Mouse (Mus musculus) heart, postnatal 36 days (tissue): ENCODE results near the gene Klc2. TPM values are rescaled to one million over a fixed set of nuclear protein-coding genes. Genes with fewer than 3 reads are reported as not detected.
"Not testable (repeated sequence)": the region's sequence is repeated elsewhere in the genome, so short reads cannot be mapped to it uniquely, and the experiment has no call there.

Source experiments
- DNase-seq, 2 experiments: peaks; one replicate each; pipeline ENCODE4 v3.0.0; 2021 to 2022
- intact Hi-C: fragments of 180-260 bp; cut with DNase I; formaldehyde crosslinking; loops from one replicate; pipeline ENCODE4 v1.15.1; 2025
- total RNA-seq, 2 experiments: library from RNA; stranded (reverse); gene quantifications; 2 replicates each; pipeline ENCODE4 v1.2.3; 2021

The Klc2 gene
- total RNA-seq, 2 experiments from 2014 or later = 47.3 to 49.7 TPM

DNA sequence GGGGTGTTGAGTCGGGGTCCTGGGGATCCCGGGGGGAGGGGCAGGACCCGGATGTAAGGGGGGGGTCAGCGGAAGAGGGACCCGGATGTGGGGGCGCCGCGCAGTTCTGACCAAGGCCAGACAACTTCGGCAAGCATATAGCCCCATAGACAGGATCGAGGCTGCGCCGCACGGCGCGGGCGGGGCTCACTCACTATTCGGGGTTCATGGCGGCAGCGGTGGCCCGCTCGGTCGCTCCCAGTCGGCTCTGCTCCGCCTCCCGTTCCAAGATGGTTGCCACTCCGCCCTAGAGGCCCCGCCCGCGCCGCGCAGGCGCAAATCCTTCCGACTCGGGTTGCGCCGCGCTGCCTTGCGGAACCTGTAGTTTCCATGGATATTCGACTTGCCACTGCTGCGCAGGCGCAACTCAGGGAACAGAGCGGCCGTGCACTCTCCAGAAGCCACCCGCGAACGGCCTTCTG is 11.6 kb downstream of the Klc2 start, which contains the start of gene Rab1b:
Gene Rab1b, minus strand, starts transcription at position 342 of the 461 bp plus-strand sequence.
- intact Hi-C loops = loop anchor here (1.0 kb wide), 1 partner anchor 11 kb away; no protein-coding TSS in a partner anchor
- DNase-seq = peak; percentile 97 to 99

DNA sequence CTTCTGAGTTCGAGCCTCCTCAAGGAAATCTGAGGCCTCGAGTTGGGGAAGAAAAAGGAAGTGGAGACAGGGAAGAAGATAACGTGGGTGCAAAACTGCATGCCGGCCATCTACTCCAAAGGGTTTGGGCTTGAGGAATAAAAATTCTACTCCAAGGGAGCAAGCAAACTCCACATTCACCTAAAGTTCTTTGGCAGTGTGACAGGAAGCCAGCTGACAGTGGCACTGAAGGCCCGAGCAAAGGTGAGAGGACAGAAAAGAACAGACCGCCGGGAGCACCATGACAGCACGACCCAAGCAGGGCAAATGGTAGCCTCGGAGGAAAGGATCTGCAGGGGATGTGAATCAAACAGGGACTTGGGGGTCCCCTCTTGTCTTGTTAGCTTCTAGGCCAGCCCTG is 12.3 kb downstream of the Klc2 start:
- DNase-seq = peak; percentile 34 to 35
- intact Hi-C loops = no loop called here

DNA sequence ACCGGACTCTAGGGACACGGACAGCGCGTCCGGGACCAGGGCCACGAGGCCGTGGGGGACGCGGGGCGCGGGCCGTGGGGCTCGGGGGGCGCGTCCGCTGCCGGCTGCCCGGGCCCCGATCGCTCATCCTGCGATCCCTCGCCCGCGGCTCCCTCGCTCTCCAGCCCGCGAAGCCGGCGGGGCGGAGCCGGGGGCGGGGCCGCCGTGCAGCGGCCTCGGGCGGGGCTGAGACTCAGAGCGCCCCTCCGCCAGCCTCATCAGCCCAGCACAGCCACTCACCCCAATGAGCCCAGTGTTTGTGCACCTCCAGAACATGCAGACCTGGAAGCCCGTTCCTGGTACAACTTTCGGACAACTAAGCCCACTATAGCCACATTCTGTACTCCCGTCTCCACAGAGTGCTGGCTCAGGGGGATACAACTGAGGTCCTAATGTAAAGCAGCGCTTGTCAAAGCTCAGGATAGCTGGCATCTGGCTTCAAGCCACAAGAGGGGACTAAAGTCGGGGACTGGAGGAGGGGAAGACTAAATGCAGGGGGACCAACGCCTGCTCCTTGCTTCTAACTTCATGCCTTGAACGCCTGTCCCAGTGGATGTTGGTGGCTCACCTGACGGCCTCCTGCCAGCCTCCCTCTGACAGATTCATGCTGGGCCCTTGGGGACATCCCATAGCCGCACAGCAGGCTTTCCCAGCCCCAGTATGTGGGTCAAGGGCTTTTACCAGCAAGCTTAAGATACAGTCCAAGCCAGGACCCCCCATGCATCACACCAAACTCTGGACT is 19.8 kb downstream of the Klc2 start, which contains the start of gene Cnih2:
Gene Cnih2, minus strand, starts transcription at position 159 of the 781 bp plus-strand sequence.
- intact Hi-C loops = no loop called here
- DNase-seq = peak; percentile 60 to 62

DNA sequence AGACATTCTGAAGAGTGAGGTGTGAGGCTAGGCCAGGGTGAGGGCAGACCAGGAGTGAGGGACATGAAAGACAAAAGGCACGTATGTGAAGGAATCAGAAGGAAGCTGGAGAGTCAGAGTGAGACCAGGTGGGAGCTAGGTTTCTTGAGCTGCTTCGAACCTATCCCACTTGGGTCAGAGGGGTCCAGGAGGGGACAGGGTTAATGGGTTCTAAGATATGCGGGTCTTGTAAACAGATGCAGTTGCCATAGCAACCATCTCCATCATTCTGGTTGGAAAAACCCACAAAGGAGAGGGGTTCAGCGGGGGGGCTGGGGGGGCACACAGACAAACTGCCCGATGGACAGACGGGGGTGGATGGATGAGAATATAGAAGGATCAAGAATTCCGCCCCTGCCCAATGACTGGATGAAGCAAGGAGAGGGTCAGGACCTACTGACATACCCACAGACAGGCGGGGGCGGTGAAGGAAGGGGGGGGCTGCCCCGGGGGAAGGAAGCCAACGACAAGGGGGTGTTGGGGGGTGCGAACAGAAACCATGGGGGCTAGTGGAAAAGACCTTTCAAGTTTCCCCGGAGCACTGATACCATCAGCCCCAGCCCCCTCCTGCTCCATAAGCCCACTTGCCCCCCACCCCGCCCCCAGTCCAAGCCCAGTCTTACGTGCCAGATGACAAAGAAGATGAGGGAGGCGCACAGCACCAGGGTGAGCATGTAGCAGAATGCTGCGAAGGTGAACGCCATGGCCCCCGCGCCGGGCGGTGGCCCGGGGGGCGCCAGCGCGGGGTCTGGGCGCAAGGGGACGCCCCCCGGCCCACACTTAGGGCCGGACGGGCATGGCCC is 20.6 kb downstream of the Klc2 start:
- no peak for DNase-seq
- intact Hi-C loops = no loop called here

DNA sequence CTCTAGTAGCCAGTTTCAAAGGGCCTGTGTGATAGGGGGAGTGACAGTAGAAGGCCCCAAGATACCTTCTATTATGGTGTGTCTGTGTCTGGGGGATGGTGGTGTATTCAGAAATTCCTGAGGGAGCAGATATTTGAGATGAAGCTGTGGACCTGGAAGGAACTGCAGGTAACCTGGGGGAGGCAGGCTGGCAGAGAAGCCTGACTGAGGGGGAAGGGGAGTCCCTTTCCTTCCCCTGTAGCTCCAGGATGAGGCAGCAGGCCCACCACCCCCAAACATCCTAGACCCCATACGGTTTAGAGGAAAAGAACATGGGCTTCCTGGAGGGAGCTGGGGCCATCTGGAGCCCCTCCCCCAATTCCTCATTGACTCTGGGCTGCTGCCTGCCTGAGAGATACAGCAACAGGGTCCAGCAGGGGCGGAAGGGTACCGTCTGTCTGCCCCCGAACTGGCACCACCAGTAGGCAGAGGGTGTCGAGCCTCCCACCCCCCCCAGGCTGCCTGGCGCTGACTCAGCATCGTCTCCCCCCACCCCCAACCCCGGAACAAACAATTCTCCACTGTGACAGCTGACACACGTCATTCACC is 22.4 kb downstream of the Klc2 start:
- intact Hi-C loops = loop anchor here (2.0 kb wide), 1 partner anchor 43 kb away; no protein-coding TSS in a partner anchor
- DNase-seq = no peak

DNA sequence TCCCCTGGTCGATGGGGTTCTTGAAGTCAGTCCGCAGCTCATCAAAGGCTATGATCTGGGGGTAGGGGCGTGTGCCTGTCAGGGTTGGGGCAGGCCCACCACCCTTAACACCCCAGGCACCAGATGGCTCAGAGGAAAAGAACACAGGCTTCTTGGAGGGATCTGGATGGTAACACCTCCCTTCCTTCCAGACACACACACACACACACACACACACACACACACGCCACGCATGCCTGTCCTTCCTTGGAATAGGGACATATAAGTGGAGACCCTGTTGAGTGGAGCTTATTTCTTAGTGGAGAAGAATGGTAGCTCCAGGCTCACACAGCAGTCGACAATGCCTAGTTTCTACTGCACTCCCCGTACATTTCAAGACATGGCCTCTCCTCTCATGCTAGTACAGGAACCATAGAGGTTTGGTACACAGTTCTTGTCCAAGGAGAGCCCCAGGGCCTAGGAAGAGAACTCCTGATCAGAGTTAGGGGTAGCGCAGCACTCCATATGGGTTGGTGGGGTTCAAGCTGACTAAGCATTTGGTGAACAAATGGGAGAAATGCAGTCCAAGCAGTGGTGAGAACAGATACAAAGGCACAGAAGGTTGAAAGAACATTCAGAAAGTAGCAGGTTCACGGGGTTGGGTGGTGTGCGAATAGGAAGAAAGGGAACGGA is 23.5 kb downstream of the Klc2 start:
- no peak for DNase-seq
- intact Hi-C loops = loop anchor here (2.0 kb wide), 1 partner anchor 44 kb away; no protein-coding TSS in a partner anchor

DNA sequence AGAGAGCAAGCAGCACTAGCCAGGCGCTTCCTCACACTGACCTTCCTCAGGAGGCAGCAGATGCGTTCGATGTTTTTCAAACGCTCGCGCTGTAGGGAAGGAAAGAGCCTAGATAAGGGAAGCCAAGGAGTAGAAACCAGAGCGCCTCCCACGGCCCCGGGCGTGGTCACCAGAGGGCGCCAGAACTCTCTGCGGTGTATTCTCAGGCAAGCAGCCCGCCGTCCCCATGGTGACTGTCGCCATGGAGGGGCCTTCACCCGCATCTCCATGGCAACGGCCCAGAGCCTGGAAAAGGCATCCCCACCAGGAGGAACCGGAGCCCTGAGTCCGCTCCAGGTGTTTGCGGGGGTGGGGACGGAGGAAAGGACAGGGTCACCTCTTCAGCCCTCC is 24.1 kb downstream of the Klc2 start:
- intact Hi-C loops = loop anchor here (2.0 kb wide), 1 partner anchor 45 kb away; no protein-coding TSS in a partner anchor
- DNase-seq = peak; percentile 84 to 91

DNA sequence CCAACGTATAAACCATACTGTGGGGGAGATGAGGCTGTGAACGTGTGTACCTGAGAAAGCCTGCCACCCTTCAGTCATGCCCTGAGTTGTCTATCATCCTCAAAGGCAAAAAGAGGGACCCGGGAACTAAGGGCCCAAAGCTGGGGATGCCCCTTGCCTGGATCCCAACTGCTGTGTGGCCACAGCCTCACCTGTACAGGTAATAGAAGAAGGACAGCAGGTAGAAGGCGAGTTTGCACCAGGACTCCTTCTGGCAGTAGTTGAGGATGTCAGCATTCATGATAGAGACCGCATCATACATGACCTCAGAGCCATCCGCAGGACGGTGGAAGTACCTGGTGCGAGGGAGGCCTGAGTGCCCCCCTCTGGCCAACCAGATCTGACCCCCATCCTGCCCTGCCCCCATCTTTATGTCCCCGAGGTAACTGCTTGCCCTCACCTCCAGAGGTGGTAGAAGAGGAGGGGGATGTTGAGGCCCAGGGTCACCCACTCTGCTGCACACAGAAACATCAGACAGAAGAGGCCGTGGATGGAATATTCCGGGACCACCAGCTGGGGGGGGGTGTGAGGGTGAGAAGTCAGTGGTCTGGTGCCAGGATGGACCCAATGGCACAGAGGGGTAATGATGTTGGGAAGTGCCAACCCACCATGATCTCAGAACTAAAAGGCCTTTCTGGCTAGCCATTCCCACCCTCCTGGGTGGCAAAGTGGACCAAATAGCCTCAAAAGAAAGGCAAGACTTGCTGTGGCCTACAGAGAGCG is 24.7 kb downstream of the Klc2 start:
- intact Hi-C loops = loop anchor here (2.0 kb wide), 1 partner anchor 45 kb away; no protein-coding TSS in a partner anchor

DNA sequence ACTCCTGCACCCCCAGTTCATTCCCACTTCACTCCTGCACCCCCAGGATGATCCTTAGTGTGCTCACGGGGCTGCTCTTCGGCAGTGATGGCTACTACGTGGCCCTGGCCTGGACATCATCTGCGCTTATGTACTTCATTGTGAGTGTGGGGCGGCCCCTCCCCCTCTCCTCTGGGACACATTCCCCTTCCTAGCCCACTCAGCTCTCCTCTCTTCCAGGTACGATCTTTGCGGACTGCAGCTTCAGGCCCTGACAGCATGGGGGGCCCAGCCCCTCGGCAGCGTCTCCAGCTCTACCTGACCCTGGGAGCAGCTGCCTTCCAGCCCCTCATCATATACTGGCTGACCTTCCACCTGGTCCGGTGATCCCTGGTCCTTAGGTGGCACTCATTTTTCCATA is 26.3 kb downstream of the Klc2 start:
- no peak for DNase-seq
- intact Hi-C loops = no loop called here

More for the DNA sequence above, 24.7 kb downstream of the Klc2 start:
- DNase-seq = no peak

DNA sequence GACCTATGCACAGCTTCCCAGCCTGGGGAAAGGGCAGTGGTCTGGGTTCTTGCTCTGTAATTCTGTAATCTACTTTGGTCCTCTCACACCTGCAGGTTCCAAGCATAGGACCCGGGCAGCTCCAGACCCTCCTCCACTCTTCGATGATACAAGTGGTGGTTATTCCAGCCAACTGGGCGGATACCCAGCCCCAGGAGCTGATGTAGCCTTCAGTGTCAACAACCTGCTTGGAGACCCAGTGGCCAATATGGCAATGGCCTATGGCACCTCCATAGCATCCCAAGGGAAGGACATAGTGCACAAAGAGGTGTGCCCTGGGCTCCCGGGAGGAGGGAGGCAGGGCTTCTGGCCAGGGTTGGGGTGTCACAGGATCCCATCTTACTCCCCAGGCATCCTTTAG is 29.0 kb downstream of the Klc2 start:
- no peak for DNase-seq
- intact Hi-C loops = no loop called here

DNA sequence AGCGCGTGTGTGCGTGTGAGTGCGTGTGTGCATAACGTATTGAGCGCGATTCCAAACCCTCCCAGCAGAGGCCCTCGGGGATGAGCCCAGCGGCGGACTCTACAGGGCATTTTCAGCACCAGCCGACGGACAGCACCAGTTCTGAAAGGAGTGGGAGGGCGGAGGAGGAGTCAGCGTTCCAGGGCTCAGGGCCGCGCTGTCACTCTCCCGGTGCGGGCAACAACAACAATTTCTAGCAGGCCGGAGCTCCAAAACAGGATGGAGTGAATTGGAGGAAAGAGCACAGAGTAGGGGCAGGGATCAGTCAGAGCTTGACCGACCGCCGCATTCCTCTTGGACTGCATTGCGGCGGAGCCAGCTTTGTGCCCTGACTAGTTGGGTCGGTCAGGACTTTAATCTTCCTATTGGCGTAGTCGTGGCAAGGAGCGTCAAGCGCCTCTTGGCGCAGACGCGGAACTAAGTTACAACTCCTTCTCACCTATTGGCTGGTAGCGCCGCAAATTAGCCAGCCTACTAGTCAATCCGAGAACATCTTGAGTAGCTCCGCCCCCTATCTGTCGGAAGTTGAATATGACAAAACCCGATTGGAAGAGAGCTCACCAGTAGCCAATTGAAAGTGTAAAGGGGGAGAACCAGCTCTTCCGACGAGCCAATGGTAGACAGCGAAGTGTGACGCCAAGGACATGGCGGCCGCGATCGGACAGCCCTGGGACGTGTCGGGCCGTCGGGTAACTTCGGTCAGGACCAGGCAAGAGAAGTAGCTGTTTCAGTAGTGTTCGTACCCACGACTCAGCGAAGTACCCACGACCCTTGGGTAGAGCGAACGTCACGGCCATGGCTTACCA is 30.3 kb downstream of the Klc2 start, which contains the start of gene Yif1a:
Gene Yif1a, plus strand, starts transcription at position 655 of the 845 bp plus-strand sequence.
- intact Hi-C loops = no loop called here
- DNase-seq = peak; percentile 93 to 94

DNA sequence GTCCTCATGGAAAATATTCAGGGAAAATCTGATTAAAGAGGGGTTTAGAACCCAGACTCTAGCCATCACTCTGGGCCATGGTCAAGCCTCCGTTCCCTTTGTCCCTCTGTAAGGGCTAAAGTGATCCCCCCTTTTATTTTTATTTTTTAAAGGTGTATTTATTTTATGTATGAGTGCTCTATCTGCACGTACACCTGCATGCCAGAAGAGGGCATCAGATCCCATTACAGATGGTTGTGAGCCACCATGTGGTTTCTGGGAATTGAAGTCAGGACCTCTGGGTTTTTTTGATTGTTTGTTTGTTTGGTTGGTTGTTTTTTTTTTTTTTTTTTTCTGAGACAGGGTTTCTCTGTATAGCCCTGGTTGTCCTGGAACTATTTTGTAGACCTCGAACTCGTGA is 31.8 kb downstream of the Klc2 start:
- DNase-seq, intact Hi-C loops: not testable (repeated sequence)

DNA sequence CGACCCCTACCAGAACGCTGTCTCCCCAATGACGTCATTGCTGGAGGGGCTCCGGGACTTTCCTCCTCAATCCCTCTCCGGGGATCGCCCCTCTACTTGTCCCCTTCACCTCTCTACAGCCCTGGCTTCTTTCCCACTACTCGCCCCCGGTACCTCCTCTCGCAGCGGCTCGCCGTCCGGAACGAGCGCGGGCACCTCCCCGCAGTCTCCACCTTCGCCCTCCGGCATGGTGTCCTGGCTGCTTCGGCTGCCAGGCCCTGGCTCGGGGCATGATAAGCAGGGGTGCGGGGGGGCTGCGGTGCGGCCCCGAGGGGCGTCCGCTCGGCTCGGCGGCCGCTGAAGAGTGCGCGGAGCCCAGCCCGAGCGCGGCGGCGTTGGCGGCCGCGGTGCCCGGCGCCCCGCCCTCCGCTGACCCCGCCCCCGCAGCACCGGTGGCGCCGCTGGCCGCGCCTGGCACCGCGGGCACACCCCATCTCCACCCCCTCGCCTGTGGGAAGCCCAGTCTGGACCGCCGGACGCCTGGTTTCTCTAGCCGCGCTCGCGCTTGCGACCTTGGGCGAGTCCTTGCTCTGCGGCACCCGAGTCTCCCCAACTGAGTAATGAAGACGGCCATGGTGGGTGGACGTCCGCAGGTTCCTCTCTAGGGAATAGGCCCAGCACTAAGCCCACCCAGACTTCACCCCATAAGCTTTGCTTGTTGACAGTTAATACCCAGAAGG is 33.1 kb downstream of the Klc2 start, which contains the start of gene Tmem151a:
Gene Tmem151a, minus strand, starts transcription at position 387 of the 719 bp plus-strand sequence.
- no peak for DNase-seq
- intact Hi-C loops = no loop called here

DNA sequence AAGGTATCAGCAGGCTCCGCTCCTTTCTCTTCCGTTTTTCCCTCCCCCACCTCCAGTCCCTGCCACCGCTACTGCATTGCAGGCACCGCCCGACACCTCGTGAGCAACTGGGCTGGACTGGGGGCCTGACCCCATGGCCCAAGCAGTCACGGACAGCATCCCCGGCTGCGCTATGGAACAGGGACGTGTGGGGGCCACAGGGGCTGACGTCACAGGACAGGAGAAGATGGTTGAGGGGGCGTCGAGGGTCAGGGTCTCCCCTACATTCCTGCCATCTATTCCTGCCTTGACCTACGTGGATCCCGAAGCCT is 33.6 kb downstream of the Klc2 start:
- no peak for DNase-seq
- intact Hi-C loops = no loop called here

DNA sequence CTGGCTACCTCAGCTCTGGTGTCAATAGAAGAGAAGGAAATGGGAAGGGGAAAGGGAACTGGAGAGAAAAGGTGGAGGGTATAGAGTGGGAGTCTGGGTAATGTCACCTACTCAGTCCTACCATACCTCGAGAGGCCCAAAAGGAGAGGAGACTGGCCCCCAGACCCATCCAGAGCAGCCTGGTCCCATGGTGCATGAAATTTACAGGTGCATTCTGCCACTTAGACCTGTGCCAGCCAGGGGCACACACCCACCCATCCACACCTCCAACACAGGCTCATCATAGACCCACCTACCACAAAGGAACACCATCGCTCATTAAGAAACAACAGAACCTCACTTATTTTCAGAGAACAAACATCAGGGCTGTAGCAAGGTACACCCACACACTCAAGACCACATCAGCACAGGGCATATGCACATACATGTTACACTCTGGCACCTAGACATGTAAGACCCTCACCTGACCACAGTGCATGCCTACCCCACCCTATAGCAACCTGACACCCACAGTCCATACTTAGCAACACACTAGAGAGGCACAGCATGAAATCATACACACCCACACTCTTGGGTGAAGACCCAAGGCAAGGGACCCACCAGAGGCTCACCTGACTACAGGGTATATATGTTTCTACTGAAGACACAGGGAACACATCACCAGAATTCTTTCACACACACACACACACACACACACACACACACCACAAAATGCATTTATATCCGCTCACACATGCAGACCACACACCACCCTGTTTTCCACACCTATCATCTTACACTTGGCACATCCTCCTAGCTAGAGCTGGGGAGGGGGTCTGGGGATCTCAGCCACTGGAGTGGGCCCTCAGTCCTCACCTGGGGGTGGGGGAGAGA is 34.2 kb downstream of the Klc2 start:
- no peak for DNase-seq
- intact Hi-C loops = no loop called here

DNA sequence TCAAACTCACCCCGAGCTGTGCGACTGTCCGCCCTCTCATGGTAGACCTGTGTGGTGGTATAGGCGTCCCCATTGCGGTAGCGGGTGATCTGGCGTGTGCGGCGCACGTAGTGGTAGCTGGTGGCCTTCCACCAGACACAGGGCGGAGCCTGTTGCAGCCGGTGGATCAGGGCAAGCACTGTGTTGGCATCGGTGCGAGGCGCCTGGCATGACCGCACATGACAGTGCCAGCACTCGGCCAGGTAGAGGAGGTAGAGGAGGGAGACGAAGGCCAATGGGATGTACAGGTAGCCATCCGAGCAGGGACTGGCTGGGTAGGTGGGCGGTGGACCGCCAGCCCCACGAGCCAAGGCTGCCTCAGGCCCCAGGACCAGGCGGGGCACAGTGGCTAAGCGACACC is 35.8 kb downstream of the Klc2 start:
- intact Hi-C loops = no loop called here
- DNase-seq = no peak

DNA sequence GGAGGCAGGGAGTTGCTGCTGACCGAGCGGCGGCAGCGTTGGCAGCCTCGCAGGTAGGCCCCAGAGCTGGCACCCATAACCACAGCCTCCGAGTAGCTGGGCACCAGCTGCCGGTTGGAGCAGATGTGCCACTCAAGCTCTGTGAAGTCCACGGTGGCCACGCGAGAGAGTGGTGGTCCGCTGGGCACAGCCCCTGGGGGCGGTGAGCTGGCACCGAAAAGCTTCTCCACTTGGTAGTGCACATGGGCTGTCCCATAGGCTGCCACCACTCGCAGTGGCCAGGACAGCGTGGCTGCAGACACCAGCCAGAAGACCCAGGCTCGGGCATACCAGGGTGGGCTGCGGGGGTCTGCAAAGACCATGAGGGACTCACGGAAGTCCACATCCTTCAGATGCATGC is 36.4 kb downstream of the Klc2 start:
- intact Hi-C loops = no loop called here
- DNase-seq = no peak
